ENCODE assay signal across 8 mouse cellular contexts in genomic region chr2:145610796-145611705, GRCm38 (mm10).
DNase-seq lines count a peak whose midpoint lies in the region; ATAC-seq and TF ChIP-seq lines count a peak whose summit lies in the region.

No protein-coding gene starts in this region.

- WGBS in kidney, embryonic 16.5 days: 46% methylated on average over 15 of the region's 15 CpGs

- no peak overlapping the region for H3K27ac ChIP-seq in kidney, embryonic 16.5 days (ENCODE audit: low read length)
- no peak overlapping the region for H3K27ac ChIP-seq in ES-E14 (ENCODE audit: insufficient read depth, low read depth, low read length, poor library complexity, severe bottlenecking)

- H3K4me1 ChIP-seq in kidney, embryonic 16.5 days (ENCODE audit: insufficient read depth, low read length): no peaks in the 10 kb centered on the region
- no peaks in the 10 kb centered on the region for H3K4me1 ChIP-seq in ES-E14 (ENCODE audit: control insufficient read depth in 2 of 2, insufficient read depth in 2 of 2, low read length in 2 of 2, poor library complexity in 1 of 2)

- no peak overlapping the region for H3K4me2 ChIP-seq in kidney, embryonic 16.5 days (replicated peaks; ENCODE audit: low read depth, low read length)

- H3K36me3 ChIP-seq in kidney, embryonic 16.5 days (ENCODE audit: insufficient read depth, low read length): no peaks in the 10 kb centered on the region
- no peaks in the 10 kb centered on the region for H3K36me3 ChIP-seq in ES-E14 (ENCODE audit: control insufficient read depth, insufficient read depth, low read length, poor library complexity, severe bottlenecking)

- no peaks in the 10 kb centered on the region for H3K27me3 ChIP-seq in kidney, embryonic 16.5 days (ENCODE audit: insufficient read depth, low read length)

- DNase-seq in kidney, adult 11 months: peak; percentile 48
- peak; percentile 43 for DNase-seq in ES-E14 (ENCODE audit: low read depth, low spot score)
- peak; percentile 34 for DNase-seq in c-Kit-positive CD71-positive TER-119-positive erythroid progenitor cells, embryonic 14.5 days (ENCODE audit: low spot score)
- DNase-seq in frontal cortex, postnatal 25 days (ENCODE audit: low spot score in 2 of 2): peak; percentile 33 to 55
- peak; percentile 36 to 46 for DNase-seq in layer of hippocampus, postnatal 36 days

- H3K9ac ChIP-seq in kidney, embryonic 16.5 days (replicated peaks; ENCODE audit: low read length): no peak overlapping the region
- no peak overlapping the region for H3K9ac ChIP-seq in ES-E14 (ENCODE audit: insufficient read depth, low read depth, low read length, poor library complexity, severe bottlenecking)

- in situ Hi-C loops in ES-E14 (cut with MboI; ENCODE audit: low sequenced_read_pairs in 2 of 2, unreplicated experiment in 2 of 2): no loop called here

- no peak for ATAC-seq in kidney, embryonic 16.5 days (ENCODE audit: low FRiP score, low TSS enrichment)
- ATAC-seq in monocyte, adult 5-6 weeks (replicated peaks; ENCODE audit: insufficient number of reproducible peaks, low FRiP score, low TSS enrichment, poor library complexity, severe bottlenecking): 0 out of 2 replicates have a peak, but pooled peaks have one; percentile 41
- ATAC-seq in erythroblast, adult 5-6 weeks (replicated peaks; ENCODE audit: low FRiP score, poor library complexity, severe bottlenecking): no peak

- no peaks in the 10 kb centered on the region for H3K9me3 ChIP-seq in kidney, embryonic 16.5 days (ENCODE audit: low read length)
- no peaks in the 10 kb centered on the region for H3K9me3 ChIP-seq in ES-E14 (ENCODE audit: control insufficient read depth, insufficient read depth, low read depth, low read length)

- no peak overlapping the region for H3K4me3 ChIP-seq in kidney, embryonic 16.5 days (ENCODE audit: low read length)
- H3K4me3 ChIP-seq in ES-E14 (ENCODE audit: insufficient read depth in 1 of 2, low read depth in 1 of 2, low read length in 2 of 2, poor library complexity in 1 of 2, severe bottlenecking in 1 of 2): no peak overlapping the region

TF ChIP-seq in ES-E14, 5 proteins besides CTCF, POLR2A, EP300 and RAD21:
- TF ChIP-seq MAFK (IDR thresholded peaks at IDR 0.05; ENCODE audit: insufficient read depth, low read depth, low read length) (no peak), HCFC1 (IDR thresholded peaks at IDR 0.05; ENCODE audit: borderline replicate concordance, insufficient read depth, low read length) (no peak), CHD2 (IDR thresholded peaks at IDR 0.05; ENCODE audit: low read depth, low read length) (no peak), ZC3H11A (IDR thresholded peaks at IDR 0.05; ENCODE audit: borderline replicate concordance, low read depth, low read length) (no peak), ZNF384 (IDR thresholded peaks at IDR 0.05; ENCODE audit: low read depth, low read length) (no peak)
TF ChIP-seq in ES-E14: peak in this region for 0.
